Mouse (Mus musculus) spleen, postnatal 14 days (tissue): ENCODE measurements around the gene Jaml.

Source experiments
- DNase-seq, 2 experiments: peaks; one replicate each; pipeline ENCODE4 v3.0.0; 2021 to 2022; ENCODE audit warnings: low spot score in 2 of 2

Gene Jaml

GRCm38 (mm10) chr9:45083132-45083531, 4.1 kb downstream of the Jaml start:
- no peak for DNase-seq

- DNase-seq = no peak
Observed at GRCm38 (mm10) chr9:45084556-45084955, 5.6 kb downstream of the Jaml start.

GRCm38 (mm10) chr9:45085741-45086690, 7.0 kb downstream of the Jaml start:
- DNase-seq = no peak

- DNase-seq = no peak
Observed at GRCm38 (mm10) chr9:45088040-45088439, 9.1 kb downstream of the Jaml start.

- no peak for DNase-seq
Observed at GRCm38 (mm10) chr9:45090811-45091210, 11.8 kb downstream of the Jaml start.

GRCm38 (mm10) chr9:45092641-45093040, 13.7 kb downstream of the Jaml start:
- no peak for DNase-seq

GRCm38 (mm10) chr9:45095149-45095937, 16.4 kb downstream of the Jaml start:
- DNase-seq = no peak

- no peak for DNase-seq
Observed at GRCm38 (mm10) chr9:45097877-45098276, 18.9 kb downstream of the Jaml start.

GRCm38 (mm10) chr9:45098426-45098825, 19.4 kb downstream of the Jaml start:
- no peak for DNase-seq

GRCm38 (mm10) chr9:45102528-45102927, 23.5 kb downstream of the Jaml start:
- DNase-seq = no peak

- DNase-seq = no peak
Observed at GRCm38 (mm10) chr9:45103211-45103979, 24.4 kb downstream of the Jaml start.

- no peak for DNase-seq
Observed at GRCm38 (mm10) chr9:45105596-45106374, 26.8 kb downstream of the Jaml start.

GRCm38 (mm10) chr9:45115706-45116105, 36.7 kb downstream of the Jaml start:
- DNase-seq = no peak

GRCm38 (mm10) chr9:45116819-45117218, 37.8 kb downstream of the Jaml start:
- DNase-seq = no peak

GRCm38 (mm10) chr9:45117741-45118431, 38.9 kb downstream of the Jaml start, which contains the start of gene Scn2b:
TSS of gene Scn2b (plus strand) at chr9:45117782.
- no peak for DNase-seq

GRCm38 (mm10) chr9:45118552-45118951, 39.6 kb downstream of the Jaml start:
- DNase-seq = no peak

- DNase-seq = no peak
Observed at GRCm38 (mm10) chr9:45119316-45119953, 40.5 kb downstream of the Jaml start.

GRCm38 (mm10) chr9:45119954-45120530, 41.1 kb downstream of the Jaml start:
- no peak for DNase-seq

GRCm38 (mm10) chr9:45120567-45120966, 41.6 kb downstream of the Jaml start:
- DNase-seq = no peak

GRCm38 (mm10) chr9:45121001-45121400, 42.0 kb downstream of the Jaml start:
- no peak for DNase-seq
